Mouse (Mus musculus): ENCODE measurements at regions not wholly inside any gene's neighbourhood (a gene's known extent, or its start where the extent isn't known, plus 50 kb on each side); places are given as distances from the start of the nearest gene placed in this dataset.

GRCm38 (mm10) chr10:71485063-71485762 is 137.7 kb downstream of the Ipmk start:
- DNase-seq, result peak; percentile 39 to 44

- DNase-seq, result peak; percentile 75 to 81
Observed at GRCm38 (mm10) chr10:71489791-71490190, 142.2 kb downstream of the Ipmk start.

- DNase-seq, result no peak
Observed at GRCm38 (mm10) chr10:71502096-71502495, 154.5 kb downstream of the Ipmk start.

GRCm38 (mm10) chr10:71504219-71504618 is 156.7 kb downstream of the Ipmk start:
- DNase-seq, result no peak

- no peak for DNase-seq
Observed at GRCm38 (mm10) chr10:71525290-71525689, 177.7 kb downstream of the Ipmk start.

- no peak for DNase-seq
Observed at GRCm38 (mm10) chr10:71533759-71534158, 186.2 kb downstream of the Ipmk start.

- DNase-seq, result no peak
Observed at GRCm38 (mm10) chr10:71545489-71545888, 197.9 kb downstream of the Ipmk start.

- DNase-seq, result peak in 1 of 2 experiments; percentile 4
Observed at GRCm38 (mm10) chr10:71546507-71546906, 198.9 kb downstream of the Ipmk start.

GRCm38 (mm10) chr10:71583716-71584115 is 236.2 kb downstream of the Ipmk start:
- no peak for DNase-seq

- no peak for DNase-seq
Observed at GRCm38 (mm10) chr10:71598515-71598914, 251.0 kb downstream of the Ipmk start.

- DNase-seq, result peak; percentile 64
Observed at GRCm38 (mm10) chr10:71613736-71614135, 266.2 kb downstream of the Ipmk start.

GRCm38 (mm10) chr10:71617156-71617555 is 269.6 kb downstream of the Ipmk start:
- no peak for DNase-seq

GRCm38 (mm10) chr10:71646071-71646470 is 298.5 kb downstream of the Ipmk start:
- no peak for DNase-seq

GRCm38 (mm10) chr10:71657525-71657924 is 310.0 kb downstream of the Ipmk start:
- DNase-seq, result no peak

GRCm38 (mm10) chr10:71663545-71663944 is 316.0 kb downstream of the Ipmk start:
- DNase-seq, result no peak

- DNase-seq, result peak; percentile 64 to 74
Observed at GRCm38 (mm10) chr10:71667160-71667571, 319.6 kb downstream of the Ipmk start.

- DNase-seq, result no peak
Observed at GRCm38 (mm10) chr10:71679240-71679639, 331.7 kb downstream of the Ipmk start.

- no peak for DNase-seq
Observed at GRCm38 (mm10) chr10:71713456-71713855, 365.9 kb downstream of the Ipmk start.

GRCm38 (mm10) chr10:71727746-71728145 is 380.2 kb downstream of the Ipmk start:
- DNase-seq, result peak; percentile 51 to 68

GRCm38 (mm10) chr10:71733821-71734220 is 386.3 kb downstream of the Ipmk start:
- peak; percentile 95 to 96 for DNase-seq

- peak; percentile 52 to 53 for DNase-seq
Observed at GRCm38 (mm10) chr10:71734481-71734880, 386.9 kb downstream of the Ipmk start.

GRCm38 (mm10) chr10:71738280-71738679 is 390.7 kb downstream of the Ipmk start:
- DNase-seq, result no peak

GRCm38 (mm10) chr10:71748557-71749493 is 401.3 kb downstream of the Ipmk start:
- no peak for DNase-seq

- DNase-seq, result no peak
Observed at GRCm38 (mm10) chr10:71753255-71753654, 405.7 kb downstream of the Ipmk start.

Data from cerebellum, postnatal 10 days (tissue).